Mouse (Mus musculus): ENCODE results near the gene Opcml.

Opcml gene

DNA sequence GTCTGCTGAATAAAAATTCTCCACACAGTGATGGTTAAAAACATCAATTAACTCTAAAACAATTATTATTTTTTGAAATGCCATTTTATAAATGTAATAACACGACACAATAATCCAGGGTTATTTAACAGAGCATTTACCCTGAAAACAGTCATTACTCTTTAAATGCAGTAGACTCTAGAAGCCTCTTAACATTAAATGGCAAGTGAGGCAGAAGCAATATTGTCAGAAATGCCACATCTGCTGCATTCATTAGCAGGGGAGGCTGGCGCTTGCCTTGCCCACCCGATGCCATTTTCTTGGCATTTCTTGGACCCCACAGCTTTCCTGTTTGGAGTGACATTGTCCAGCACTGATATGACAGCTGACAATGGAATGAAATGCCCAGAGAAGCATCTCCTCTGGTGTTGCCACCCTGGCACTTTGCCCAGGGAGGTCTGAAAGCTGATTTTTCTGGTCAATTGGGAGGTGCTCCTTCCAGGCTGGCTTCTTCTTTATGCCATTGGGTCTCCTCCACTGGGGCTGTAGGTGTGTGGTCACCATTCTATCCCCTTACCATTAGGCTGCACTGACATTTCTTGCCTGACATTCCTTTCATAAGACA lies 649.7 kb downstream of the Opcml start:
- no peak for DNase-seq (ENCODE audit: low spot score)

DNA sequence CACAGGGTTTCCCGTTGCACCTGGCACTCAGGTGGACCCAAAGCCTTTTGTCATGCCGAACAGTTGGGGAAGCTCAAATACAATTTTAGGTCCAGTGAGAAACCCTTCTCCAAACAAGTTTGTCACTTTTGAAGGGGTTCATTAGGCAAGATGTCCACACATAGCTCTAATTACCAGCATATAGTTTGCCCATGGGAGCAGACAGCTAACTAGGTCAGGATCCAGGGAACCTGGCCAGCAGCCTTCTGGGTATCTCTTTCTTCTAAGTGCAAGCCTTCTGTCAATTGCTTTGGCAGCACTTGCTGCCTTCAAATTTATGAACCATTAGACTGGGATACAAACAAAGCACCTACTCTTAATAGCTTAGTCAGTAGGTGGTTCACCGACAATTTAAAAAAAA lies 653.9 kb downstream of the Opcml start:
- no peak for DNase-seq (ENCODE audit: low spot score)

DNA sequence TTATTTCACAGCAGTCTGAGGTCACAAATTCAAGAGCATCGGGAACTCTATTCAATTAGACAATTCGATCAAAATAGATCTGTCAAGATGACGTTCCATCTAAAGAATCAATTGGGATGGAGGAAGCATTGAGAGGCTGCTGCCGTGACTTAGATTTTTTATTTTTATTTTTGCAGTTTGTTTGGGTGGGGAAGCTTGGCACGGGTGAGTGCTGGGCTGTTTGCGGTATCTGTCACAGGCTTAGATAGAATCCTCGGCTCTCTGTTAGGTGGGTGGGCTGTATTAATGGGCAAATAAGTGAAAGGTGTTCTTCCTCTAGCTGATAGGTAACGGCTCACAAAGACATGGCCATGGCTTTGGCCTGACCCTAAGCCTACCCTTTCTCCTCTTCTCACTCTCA lies 654.4 kb downstream of the Opcml start:
- no peak for DNase-seq (ENCODE audit: low spot score)

DNA sequence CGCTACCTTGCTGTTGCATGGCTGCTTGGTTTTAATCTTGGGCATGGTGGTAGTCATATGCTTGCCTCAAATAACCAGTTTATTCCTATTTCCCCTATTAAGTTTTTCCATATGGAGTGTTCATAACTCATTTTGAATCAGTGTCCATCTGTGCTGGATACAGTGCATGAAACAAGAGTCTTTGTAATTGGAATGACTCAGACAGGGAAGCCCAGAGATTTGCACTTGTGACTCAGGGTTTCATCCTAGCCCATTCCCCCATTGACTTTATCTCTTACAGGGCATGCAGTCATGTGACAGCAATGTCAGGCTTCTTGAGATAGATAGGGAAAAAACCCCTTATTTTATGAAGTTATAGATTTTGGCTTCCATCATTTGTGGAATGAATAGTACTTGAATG lies 655.3 kb downstream of the Opcml start:
- no peak for DNase-seq (ENCODE audit: low spot score)

DNA sequence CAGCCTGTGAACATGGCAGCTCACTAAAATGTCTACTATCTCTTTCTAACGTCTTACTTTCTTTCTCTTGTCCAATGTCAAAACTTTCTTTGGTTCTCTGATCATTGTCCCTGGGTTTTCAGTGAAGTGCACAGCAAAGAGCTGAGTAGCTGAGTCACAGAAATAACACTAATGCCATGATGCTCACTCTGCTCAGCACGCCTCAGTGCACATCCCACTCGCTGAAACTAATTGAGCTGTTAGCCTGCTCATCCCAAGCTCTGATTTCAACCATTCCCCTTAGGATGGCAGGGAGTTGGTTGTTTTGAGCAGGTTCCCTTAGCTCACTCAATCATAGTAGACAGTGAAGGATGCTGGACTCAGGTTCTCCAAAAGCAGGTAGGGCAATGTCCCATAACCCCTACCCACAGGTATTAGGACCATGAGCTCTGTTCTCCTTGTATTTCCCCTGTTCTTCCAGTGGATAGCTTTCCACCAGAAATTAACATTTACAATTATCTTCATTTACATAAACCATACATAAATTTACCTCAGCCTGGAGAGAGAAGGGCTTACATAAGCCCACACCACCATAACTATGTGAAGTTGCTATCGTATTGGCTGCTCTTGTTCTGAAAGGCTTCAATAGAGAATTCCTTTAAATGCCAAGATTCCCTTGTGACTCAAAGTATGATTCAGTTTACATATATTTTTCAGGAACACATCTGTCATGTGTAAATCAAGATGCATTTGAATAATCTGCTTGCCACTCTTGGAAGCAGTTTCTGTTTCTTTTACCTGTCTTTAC lies 655.9 kb downstream of the Opcml start:
- no peak for DNase-seq (ENCODE audit: low spot score)

DNA sequence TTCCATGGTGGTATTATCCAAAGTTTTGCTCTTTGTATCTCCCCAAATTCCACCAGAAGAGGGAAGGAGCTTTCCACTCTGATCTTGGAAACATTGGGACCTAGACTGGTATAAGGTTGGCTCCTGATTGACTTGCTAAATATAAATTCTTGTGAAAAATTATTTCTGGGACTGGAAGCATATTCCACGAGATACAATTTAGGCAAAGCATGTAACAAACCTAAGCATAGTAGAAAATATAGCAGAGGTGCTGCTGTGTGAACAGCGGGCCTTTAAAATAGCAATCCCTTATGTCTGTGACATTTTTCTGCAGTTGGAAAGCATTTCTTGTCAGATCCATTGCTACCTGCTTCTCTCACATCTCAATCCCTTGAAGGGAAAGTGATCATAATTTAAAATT lies 661.9 kb downstream of the Opcml start:
- no peak for DNase-seq (ENCODE audit: low spot score)

DNA sequence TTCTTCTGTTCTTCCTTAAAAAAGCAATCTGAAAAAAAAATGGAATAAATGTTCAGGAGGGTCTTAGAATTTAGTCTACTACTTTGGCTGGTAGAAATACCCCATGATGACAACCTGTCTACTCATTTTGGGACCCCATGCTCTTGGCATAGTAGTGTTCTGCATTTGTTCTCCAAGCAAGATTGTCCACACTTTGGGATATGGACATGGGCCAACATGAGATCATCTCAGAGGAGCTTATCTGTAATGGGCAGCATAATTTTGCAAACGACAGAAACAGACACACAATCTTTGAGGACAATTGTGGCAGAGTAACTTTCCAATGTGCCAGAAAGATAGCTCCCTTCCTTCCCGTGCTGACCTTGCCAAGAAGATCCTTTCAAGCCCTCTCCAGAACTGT lies 662.5 kb downstream of the Opcml start:
- DNase-seq (ENCODE audit: low spot score) = no peak

GRCm38 (mm10) chr9:28457982-28458770 lies 667.6 kb downstream of the Opcml start:
- no peak for DNase-seq (ENCODE audit: low spot score)

DNA sequence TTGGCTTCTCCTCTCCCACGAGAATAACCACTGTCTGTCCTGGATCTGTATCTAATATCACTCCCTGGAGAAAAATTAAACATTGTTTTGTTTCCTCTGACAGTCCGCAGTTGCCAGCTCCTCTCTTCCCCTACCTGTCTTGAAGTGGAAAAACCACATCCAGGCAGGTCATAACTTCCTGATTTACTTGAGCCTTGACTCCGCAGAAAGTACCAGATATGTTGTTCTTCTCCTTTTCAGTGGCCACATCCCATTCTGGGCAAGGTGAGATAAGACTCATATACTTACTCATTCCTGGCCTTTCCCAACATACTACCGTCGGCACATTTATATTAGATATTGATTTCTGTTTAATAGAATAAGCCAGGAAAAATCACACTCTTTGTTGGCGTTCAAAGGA lies 673.0 kb downstream of the Opcml start:
- DNase-seq (ENCODE audit: low spot score) = no peak

- no peak for DNase-seq (ENCODE audit: low spot score)
These were observed 678.8 kb downstream of the Opcml start for GRCm38 (mm10) chr9:28469419-28469818.

GRCm38 (mm10) chr9:28471501-28471900 lies 680.9 kb downstream of the Opcml start:
- DNase-seq (ENCODE audit: low spot score) = no peak

DNA sequence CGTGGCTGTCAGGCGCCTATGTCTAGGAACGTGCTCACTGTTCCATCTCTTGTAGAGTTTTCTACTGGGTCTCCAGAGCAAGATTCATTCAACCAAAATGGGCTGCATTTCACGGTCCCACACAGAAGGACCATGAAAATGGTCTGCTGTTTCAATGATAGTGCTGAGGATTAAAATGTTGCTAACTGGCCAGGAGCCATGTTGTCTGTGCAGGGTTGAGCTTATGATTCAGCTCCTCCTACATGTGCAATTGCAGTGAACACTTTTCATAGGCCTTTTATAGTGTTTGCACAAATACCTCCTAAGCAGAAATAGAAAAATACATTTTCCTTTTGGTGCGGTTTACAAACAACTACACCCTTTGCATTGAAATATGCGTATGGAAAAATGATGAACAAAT lies 684.0 kb downstream of the Opcml start:
- no peak for DNase-seq (ENCODE audit: low spot score)

GRCm38 (mm10) chr9:28481261-28481660 lies 690.7 kb downstream of the Opcml start:
- no peak for DNase-seq (ENCODE audit: low spot score)

DNA sequence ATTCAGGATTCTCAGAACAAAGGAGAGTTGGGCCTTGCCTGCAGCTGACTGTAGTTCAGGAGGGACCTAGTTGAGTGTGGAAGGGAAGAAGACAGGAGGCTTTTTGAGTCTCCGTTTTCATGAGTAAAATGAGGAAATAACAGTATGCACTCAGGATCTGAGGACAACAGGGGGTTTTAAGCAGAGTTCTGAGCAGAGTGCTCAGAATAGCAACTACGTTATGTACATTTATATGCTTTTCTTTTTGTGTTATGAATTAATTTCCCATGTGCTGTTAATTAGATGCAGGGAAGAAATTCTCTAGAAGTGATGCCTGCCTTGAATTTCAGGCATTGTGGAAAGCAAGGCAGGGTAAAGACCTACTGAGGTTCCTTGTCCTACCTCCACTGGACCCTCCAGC lies 697.9 kb downstream of the Opcml start:
- no peak for DNase-seq (ENCODE audit: low spot score)

GRCm38 (mm10) chr9:28489828-28490227 lies 699.3 kb downstream of the Opcml start:
- no peak for DNase-seq (ENCODE audit: low spot score)

GRCm38 (mm10) chr9:28490410-28490809 lies 699.8 kb downstream of the Opcml start:
- DNase-seq (ENCODE audit: low spot score) = no peak

DNA sequence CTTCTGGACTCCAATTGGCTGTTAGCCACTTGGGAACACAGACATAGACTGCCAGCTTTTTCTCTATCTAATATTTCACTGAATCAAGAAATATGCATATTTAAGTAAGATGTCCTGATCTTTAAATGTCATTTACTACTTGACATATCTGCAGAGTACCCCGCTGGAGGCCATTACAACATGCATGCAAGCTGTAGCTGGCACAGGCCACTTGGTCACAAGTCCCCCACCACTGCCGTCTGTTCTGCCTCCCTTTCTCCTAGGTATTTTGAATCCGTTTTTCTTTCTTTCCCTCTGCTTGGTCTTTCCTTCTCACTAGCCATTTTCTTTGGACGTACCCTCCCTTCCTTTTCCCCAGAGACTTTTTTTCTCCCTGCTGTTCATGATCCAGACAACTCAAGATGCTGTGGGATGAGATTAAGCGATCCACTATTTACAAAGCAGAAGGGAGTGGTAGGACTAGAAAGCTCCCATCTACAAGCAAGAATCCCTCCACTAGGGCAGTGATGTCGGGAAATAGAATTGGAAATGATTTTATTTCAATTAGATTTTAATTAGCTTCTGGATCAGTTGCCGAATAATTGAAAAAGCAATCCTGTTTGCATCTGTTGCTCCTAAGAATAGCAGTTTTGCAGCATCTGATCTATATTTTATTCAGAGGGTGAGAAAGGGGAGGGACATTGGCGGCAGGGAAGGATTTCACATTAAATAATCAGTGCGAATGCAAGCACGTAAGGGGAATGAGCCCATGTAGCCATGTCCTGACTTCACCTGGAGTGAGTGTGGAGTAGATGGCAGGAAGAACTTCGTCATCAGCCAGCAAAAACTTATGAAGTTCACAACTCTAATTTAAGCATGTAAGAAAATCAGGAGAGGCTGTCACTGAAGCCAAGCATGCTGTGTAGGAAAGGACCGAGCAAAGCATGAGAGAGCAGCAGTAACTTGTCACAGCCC lies 709.5 kb downstream of the Opcml start:
- no peak for DNase-seq (ENCODE audit: low spot score)

DNA sequence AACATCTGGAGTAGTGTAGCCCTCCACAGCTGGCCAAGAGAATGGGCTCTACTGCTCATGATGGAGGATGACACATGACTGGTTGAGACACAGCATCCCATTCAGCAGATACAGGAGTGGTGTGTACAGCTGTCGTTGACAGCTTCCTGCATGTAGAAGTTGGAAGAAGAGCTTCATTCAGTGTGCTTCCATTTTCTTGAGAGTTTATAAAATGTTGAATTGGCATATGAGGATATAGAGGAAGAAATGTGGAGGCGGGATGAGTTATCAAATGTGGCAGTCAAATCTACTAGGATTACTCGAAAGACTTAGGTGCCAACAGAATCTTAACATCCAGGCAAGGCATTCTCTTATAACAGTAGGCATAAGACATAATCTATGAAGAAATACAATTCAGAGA lies 723.3 kb downstream of the Opcml start:
- DNase-seq (ENCODE audit: low spot score) = no peak

DNA sequence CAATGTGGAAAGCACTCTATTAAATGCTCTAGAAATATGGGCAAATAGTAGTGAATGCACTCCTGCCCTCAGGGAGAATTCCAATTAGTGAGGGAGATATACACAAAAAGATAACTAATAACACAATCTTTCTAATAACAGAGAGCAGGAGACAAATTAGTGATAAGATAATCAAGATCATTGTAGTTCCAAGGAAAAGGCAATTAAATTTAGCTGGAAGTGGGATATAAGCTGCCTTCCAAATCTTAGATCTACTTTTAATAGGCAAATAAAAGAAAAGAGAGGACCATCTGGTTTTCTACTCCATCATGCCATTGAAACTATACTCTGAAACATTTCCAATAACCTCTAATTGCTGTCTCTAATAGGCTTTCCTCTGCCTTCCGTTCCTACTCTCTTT lies 742.6 kb downstream of the Opcml start:
- DNase-seq (ENCODE audit: low spot score) = no peak

GRCm38 (mm10) chr9:28535006-28535405 lies 744.4 kb downstream of the Opcml start:
- DNase-seq (ENCODE audit: low spot score) = no peak

DNA sequence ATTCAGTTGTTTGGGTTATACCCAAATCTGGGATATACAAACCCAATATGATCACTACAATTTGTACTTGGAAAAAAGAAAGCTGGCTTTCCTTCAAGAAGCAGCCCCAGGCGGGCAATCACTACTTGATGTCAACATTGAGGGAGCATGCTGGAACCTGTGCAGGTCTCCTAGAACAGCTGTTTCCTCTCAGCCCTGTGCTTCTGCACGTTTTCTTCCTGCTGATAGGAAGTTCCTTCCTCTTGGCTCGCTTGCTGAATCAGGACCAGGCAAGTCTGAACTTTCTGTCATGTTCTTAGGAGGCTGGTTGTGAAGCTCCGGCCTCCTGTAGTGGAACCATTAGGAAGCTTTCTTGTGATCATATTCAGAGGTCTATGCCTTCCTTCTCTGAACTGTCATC lies 746.1 kb downstream of the Opcml start:
- no peak for DNase-seq (ENCODE audit: low spot score)

DNA sequence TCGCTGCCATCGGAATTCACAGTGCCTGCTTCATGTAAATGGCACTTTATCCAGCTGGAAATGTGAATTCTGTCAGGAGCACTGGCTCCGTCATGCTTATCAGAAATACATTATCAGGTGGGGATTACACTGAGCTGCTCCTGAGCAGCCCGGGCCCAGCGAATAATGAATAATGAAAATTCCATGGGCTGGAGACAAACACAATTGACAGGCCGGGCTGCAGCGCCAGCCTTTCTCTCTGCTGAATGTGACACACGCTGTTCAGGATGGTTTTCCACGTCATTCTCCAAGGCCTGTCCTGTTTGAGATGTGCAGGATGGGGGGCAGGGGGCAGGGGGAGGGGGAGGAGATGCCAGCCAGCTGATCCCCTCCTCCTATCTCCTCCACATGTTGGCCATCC lies 757.6 kb downstream of the Opcml start:
- DNase-seq (ENCODE audit: low spot score) = no peak
